Mouse (Mus musculus): ENCODE data around the gene Crocc.

The Crocc gene

GRCm38 (mm10) chr4:141066709-141067515 lies 6.6 kb upstream of the Crocc start:
- DNase-seq: no peak

DNA sequence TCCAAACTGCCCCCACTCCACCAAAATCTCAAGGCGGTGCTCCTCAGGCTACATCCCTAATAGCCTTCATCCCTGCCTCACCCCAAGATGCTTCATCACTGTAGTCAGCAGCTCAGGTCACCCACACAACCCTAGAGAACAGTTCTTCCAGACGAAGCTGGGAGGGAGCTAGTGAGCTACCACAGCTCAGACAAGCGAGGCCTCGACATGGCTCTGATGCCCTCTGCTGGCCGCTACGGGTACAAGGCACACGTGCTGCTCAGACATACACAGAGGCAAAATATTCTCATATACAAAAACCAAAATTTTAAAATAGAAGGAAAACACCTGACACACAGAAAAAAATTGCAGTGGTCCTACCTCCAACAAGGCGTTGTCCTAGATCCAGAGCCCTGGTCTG lies 4.8 kb upstream of the Crocc start:
- DNase-seq: peak; percentile 87 to 88

DNA sequence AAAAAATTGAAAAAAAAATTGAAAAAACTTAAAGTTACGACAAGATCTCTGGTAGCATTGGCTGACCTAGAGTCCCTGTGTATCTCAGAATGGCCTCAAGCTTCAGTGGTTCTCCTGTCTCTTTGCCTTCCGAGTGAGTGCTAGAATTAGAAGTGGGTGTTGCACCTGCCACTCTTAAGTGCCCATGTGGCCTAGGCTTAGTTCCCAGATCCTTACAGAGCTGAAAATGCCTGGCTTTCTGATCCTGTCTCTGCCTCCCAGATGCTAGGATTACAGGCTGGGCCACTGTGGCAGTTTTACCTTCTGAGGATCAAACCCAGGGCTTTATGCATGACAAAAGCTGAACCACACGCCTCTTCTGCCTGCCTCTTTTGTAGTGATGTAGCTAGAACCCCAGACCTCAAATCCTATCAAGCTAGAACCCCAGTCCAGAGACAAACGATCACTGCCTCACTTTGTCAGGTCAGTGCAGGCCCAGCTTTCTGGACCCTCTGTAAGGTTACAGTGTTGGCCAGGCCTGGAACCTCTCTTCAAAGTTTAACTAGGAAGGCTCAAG lies 3.8 kb upstream of the Crocc start:
- DNase-seq: no peak

DNA sequence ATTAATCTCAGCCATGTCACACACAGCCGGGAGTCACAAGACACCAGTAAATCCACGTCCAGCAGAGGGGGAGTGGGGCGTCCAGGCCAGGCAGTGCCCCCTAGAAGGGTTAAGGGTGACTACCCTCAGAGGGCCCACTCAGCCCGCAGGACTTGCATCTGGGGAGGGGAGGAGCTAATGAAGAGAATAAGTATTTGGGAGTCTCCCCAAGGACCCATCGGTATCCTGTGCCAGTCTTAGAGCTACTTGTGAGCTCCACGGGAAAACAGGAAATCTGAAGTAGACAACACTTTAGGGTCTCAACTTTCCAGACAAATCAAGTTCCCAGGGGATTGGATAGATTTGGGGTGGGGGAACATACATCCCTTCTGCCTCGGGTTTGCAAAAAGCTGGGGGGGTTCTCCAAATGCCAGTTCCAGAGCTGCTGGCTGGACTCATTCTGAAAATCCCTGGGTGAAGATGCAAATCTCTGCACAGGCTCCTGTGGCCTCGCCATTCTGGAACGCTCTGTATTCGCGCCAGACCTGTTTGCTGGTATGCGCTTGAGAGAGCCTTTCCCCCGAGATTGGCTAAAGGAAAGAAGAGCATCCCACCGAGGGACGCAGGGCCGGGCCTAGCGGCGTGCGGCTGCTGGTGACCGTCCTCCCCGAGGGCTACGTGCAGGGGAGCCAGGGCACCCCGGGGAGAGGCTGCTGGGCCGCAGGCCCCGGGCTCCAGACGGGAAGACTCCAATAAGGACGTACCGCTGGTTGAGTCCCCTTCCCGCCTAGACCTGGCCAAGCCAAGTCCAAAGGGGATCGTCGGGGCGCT lies 529 bp downstream of the Crocc start:
- DNase-seq: no peak

- no peak for DNase-seq
Observed at GRCm38 (mm10) chr4:141058835-141059234, 1.5 kb downstream of the Crocc start.

DNA sequence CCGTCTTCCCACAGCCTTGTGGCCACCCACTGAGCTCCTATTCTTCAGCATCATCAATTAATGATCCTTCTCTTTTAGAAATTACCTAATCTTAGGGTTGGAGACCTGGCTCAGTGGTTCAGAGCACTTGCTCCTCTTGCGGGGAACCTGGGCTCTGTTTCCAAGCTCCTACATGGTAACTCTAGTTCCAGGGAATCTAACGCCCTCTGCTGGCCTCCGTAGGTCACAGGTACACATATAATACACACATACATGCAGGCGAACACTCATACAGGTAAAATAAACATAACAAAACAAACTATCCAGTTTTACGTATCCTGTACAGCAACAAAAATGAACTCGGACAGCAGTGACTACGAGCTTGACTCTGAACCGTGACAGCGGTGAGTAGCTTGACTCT lies 3.4 kb downstream of the Crocc start:
- no peak for DNase-seq

- no peak for DNase-seq
Observed at GRCm38 (mm10) chr4:141053568-141054161, 6.7 kb downstream of the Crocc start.

DNA sequence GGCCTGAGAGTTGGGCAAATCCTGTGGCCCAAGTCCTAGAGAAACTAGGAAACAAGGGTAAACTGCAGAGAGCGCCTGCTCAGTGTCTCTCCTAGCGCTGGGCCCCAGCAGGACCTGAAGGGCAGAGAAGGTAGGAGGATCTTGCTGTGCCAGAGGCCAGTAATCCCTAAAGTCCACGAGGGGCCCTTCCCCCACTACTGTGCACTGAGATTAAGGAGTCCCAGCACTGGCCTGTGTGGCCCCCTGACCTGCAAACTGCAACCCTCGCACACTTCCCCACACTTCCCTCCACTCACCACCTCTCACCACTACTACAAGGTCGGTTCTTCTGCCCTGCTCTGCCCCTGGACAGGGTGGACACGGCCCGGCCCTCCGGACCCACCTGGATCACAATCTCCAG lies 7.2 kb downstream of the Crocc start:
- DNase-seq: no peak

- no peak for DNase-seq
Observed at GRCm38 (mm10) chr4:141052442-141052841, 7.9 kb downstream of the Crocc start.

GRCm38 (mm10) chr4:141049476-141049835 lies 10.9 kb downstream of the Crocc start:
- DNase-seq: no peak

GRCm38 (mm10) chr4:141048810-141049475 lies 11.4 kb downstream of the Crocc start:
- DNase-seq: no peak

DNA sequence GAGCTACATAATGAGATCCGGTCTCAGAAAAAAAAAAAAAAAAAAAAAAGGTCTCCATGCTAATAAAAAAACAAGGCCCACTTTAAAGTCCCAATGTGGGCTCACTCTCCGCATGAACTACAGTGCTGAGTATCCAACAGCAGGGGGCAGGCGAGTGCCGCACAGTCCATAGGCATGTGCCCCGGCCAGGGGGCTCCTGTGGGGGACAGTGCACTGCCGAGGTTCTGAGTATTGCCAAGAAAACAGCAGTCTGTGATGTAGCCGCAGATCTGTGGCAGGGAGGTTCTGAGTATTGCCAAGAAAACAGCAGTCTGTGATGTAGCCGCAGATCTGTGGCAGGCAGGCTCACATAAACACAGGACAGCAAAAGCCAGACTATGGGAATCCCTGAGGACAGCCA lies 15.5 kb downstream of the Crocc start:
- peak; percentile 76 to 78 for DNase-seq

- DNase-seq: no peak
Observed at GRCm38 (mm10) chr4:141041117-141041516, 19.2 kb downstream of the Crocc start.

- no peak for DNase-seq
Observed at GRCm38 (mm10) chr4:141033606-141034549, 26.5 kb downstream of the Crocc start.

- DNase-seq: peak; percentile 88 to 89
Observed at GRCm38 (mm10) chr4:141031733-141032132, 28.6 kb downstream of the Crocc start.

DNA sequence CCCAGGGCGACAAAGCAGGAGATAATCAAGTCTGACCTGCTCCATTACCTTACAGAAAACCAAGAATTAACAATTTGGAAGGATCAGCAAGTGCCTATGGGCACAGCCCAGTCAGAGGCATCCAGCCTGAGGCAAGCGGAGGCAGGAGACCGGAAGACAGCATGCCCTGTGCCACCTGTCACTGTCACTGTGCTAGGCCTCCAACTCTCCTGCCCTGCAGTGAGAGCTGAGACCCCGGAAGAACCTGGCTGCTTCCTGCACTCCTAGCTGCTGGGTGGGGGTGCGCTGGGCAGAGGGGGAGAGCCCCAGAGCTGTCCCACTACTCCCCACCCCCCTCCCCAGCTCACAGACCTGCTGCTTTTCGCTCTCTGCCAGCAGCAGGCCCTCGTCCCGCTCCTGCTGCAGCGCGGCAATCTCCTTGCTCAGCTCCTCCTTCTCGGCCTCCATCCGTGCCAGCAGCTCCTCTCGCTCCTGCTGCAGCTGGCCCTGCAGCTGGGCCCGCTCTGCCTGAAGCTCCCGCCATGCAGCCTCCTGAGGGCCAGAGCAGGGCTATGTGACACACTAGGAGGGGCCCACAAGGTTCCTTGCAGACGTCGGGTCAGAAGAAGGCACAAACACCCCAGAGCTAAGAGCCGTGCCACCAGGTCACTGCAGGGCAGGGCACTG lies 29.7 kb downstream of the Crocc start:
- DNase-seq: no peak

GRCm38 (mm10) chr4:141024992-141025391 lies 35.4 kb downstream of the Crocc start:
- DNase-seq: no peak

DNA sequence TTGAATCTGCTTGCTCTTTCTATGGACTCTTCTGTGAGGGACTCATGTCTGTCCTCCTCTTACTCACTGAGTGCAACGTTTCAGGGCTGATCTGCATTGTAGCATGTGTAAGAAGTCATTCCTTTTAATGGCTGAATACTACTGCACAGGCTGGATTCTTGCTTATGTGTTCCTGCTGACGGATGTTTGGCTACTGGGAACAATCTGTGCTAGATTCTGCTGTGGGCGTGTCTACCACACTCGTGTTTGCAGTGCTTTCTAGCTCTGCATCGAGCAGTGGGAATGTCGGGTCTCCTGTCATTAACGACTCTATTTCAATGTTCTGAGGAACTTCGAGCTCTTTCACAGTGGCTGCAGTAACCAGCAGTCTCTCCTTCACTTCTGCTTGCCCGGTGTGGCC lies 36.3 kb downstream of the Crocc start:
- no peak for DNase-seq

DNA sequence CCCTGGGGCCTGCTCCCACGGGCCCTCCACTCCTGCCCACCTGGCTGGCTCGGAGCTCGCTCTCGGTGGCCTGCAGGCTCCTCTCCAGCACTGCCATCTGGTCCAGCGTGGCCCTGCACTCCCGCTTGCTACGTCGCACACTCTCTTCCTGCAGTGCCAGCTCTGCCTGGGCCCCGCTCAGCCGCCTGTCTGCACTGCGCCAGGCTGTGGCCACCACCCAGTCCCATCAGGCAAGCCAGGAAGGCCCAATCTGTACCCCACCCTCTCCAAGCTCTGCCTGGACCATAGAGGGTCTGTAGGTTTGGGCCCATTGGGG lies 38.8 kb downstream of the Crocc start:
- no peak for DNase-seq

GRCm38 (mm10) chr4:141020811-141021613 lies 39.3 kb downstream of the Crocc start:
- DNase-seq: no peak

GRCm38 (mm10) chr4:141020220-141020619 lies 40.1 kb downstream of the Crocc start:
- DNase-seq: no peak
